Mouse (Mus musculus) G1E (cell line): Measurements from ENCODE around the gene Mafg.

Experiments used
- CTCF ChIP-seq: IDR thresholded peaks from 2 replicates; pipeline ENCODE4 v1.5.1; 2012; ENCODE audit warnings: low read depth, low read length, inconsistent platforms, mixed read lengths
- GATA1 ChIP-seq: IDR thresholded peaks from 2 replicates; pipeline ENCODE4 v1.6.1; 2012; ENCODE audit warnings: borderline replicate concordance, low read length, inconsistent platforms, mixed read lengths
- GATA2 ChIP-seq: IDR thresholded peaks from 2 replicates; pipeline ENCODE4 v1.6.1; 2012; ENCODE audit warnings: low read depth, low read length, inconsistent platforms, borderline replicate concordance
- POLR2AphosphoS5 ChIP-seq: IDR thresholded peaks from 2 replicates; pipeline ENCODE4 v1.6.1; 2012; ENCODE audit warnings: low read depth, low read length, inconsistent platforms; ENCODE audit not compliant: insufficient replicate concordance
- TAL1 ChIP-seq: conservative IDR thresholded peaks from 2 replicates; pipeline ENCODE4 v1.6.1; 2012; ENCODE audit warnings: low read depth, low read length, inconsistent platforms, mixed read lengths

DNA sequence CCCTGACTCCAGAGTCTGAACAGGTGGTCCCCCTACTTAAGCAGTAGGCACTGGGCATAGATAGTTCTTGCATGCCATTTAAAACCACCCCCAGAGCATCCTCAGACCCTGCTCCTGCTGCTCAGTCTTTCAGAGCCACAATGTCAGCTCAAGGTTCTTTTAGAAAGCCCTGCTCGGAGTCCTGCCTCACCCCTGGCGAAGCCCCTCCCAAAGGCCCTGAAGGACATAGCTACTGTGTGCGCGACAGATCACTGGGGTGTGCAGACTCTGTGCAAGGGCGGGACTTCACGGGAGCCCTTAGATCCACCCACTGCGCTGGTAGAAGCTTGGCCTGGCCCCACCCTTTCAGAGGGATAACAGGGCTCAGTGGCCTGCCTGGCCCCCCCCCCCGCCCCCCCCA lies 24.1 kb downstream of the Mafg start:
- no peak for TF ChIP-seq CTCF
- no peak for TF ChIP-seq TAL1
- TF ChIP-seq GATA1: no peak
- no peak for TF ChIP-seq POLR2AphosphoS5
- no peak for TF ChIP-seq GATA2
